Mouse (Mus musculus): Measurements from ENCODE around the gene Angptl3.

- TF ChIP-seq MEF2A (IDR thresholded peaks at IDR 0.05; ENCODE audit: borderline replicate concordance, low read depth, low read length) (no peak), CTCF (conservative IDR thresholded peaks at IDR 0.05 in 1 of 2, IDR thresholded peaks at IDR 0.05 in 1 of 2; ENCODE audit: low read depth in 2 of 2, low read length in 2 of 2) (no peak), POLR2A (IDR thresholded peaks at IDR 0.05; ENCODE audit: low read depth, low read length) (no peak), EP300 (IDR thresholded peaks at IDR 0.05; ENCODE audit: low read length) (no peak), E2F4 (IDR thresholded peaks at IDR 0.05; ENCODE audit: insufficient replicate concordance, low read depth, low read length) (no peak), ZMIZ1 (IDR thresholded peaks at IDR 0.05; ENCODE audit: low read depth, low read length) (no peak), MAX (IDR thresholded peaks at IDR 0.05; ENCODE audit: low read length) (no peak), TCF12 (IDR thresholded peaks at IDR 0.05; ENCODE audit: low read depth, low read length) (no peak), BHLHE40 (IDR thresholded peaks at IDR 0.05; ENCODE audit: low read depth, low read length) (no peak), RCOR1 (conservative IDR thresholded peaks at IDR 0.05; ENCODE audit: low read depth, low read length) (no peak), NRF1 (IDR thresholded peaks at IDR 0.05; ENCODE audit: low read depth, low read length) (no peak), SMC3 (IDR thresholded peaks at IDR 0.05; ENCODE audit: low read depth, low read length) (no peak), MXI1 (IDR thresholded peaks at IDR 0.05; ENCODE audit: low read depth, low read length) (no peak)
These were observed 17.8 kb downstream of the Angptl3 start for GRCm38 (mm10) chr4:99048581-99048980.

Data from CH12.LX (cell line).